Mouse (Mus musculus) bone marrow, adult 2 months (tissue): Measurements from ENCODE around the gene Slc5a5. TPM values are rescaled to one million over a fixed set of nuclear protein-coding genes. Genes with fewer than 3 reads are reported as not detected.

Experiments used
- H3K27ac ChIP-seq: fragments of 200-500 bp; 2 replicates; pipeline ENCODE4 v1.5.1; 2012; ENCODE audit warnings: low read depth, mild to moderate bottlenecking, control low read depth, inconsistent platforms, low read length; ENCODE audit not compliant: control insufficient read depth, poor library complexity, insufficient read depth
- H3K4me1 ChIP-seq: fragments of 200-500 bp; 2 replicates; pipeline ENCODE4 v1.6.1; 2011; ENCODE audit warnings: low read length; ENCODE audit not compliant: control insufficient read depth, insufficient read depth
- H3K4me3 ChIP-seq: fragments of 200-500 bp; replicated peaks from 2 replicates; pipeline ENCODE3; 2011; ENCODE audit warnings: mild to moderate bottlenecking, low read depth, low read length, control low read depth; ENCODE audit not compliant: control insufficient read depth
- CTCF ChIP-seq: fragments of 200-500 bp; IDR thresholded peaks from 2 replicates; pipeline ENCODE4 v1.5.1; 2011; ENCODE audit warnings: low read length, control low read depth; ENCODE audit not compliant: control insufficient read depth, insufficient read depth
- POLR2A ChIP-seq: fragments of 200-500 bp; IDR thresholded peaks from 2 replicates; pipeline ENCODE4 v1.6.1; 2011; ENCODE audit warnings: low read depth, mild to moderate bottlenecking, control low read depth, low read length, borderline replicate concordance; ENCODE audit not compliant: control insufficient read depth
- WGBS: fragments of 180-500 bp; shearing (Covaris S2); methylation state at CpG from one replicate; pipeline ENCODE4 v1.1.7; 2018; 5-methylcytosine and 5-hydroxymethylcytosine counted together
- polyA plus RNA-seq: library from polyadenylated mRNA; stranded (reverse); fragments of >200 nt; gene quantifications from 2 replicates; pipeline ENCODE4 v1.2.4, GENCODE M21; 2011; ENCODE audit warnings: low replicate concordance; ENCODE audit not compliant: missing spikeins, insufficient read depth, insufficient read length

Slc5a5 gene
- polyA plus RNA-seq, 1 experiment = not detected

- H3K4me3 ChIP-seq = no peak overlapping the region
- no peak overlapping the region for H3K27ac ChIP-seq
- H3K4me1 ChIP-seq = peaks cover 4% of the 10 kb centered on the region; the same call in 1 of the 2 replicates
- WGBS = 43% methylated on average over 12 of the region's 12 CpGs
- TF ChIP-seq POLR2A (no peak), CTCF (peak; percentile 74)
These were observed 1.3 kb upstream of the Slc5a5 start for GRCm38 (mm10) chr8:70893656-70894384.

- peaks cover 2% of the 10 kb centered on the region; the same call in 1 of the 2 replicates for H3K4me1 ChIP-seq
- H3K4me3 ChIP-seq = no peak overlapping the region
- no peak overlapping the region for H3K27ac ChIP-seq
- WGBS = 39% methylated on average over 20 of the region's 20 CpGs
- TF ChIP-seq POLR2A (no peak), CTCF (no peak)
These were observed 519 bp upstream of the Slc5a5 start for GRCm38 (mm10) chr8:70892896-70893655.

- H3K4me3 ChIP-seq = no peak overlapping the region
- WGBS = 15% methylated on average over 21 of the region's 21 CpGs
- H3K27ac ChIP-seq = no peak overlapping the region
- TF ChIP-seq CTCF (no peak), POLR2A (no peak)
- peaks cover 2% of the 10 kb centered on the region; the same call in 1 of the 2 replicates for H3K4me1 ChIP-seq
These were observed 1.2 kb downstream of the Slc5a5 start for GRCm38 (mm10) chr8:70891356-70891755.

GRCm38 (mm10) chr8:70890656-70891055, 1.9 kb downstream of the Slc5a5 start:
- 81% methylated on average over 5 of the region's 5 CpGs for WGBS
- TF ChIP-seq CTCF = no peak
- TF ChIP-seq POLR2A = no peak
- no peak overlapping the region for H3K27ac ChIP-seq
- no peaks in the 10 kb centered on the region; the same call in 1 of the 2 replicates for H3K4me1 ChIP-seq
- H3K4me3 ChIP-seq = no peak overlapping the region

DNA sequence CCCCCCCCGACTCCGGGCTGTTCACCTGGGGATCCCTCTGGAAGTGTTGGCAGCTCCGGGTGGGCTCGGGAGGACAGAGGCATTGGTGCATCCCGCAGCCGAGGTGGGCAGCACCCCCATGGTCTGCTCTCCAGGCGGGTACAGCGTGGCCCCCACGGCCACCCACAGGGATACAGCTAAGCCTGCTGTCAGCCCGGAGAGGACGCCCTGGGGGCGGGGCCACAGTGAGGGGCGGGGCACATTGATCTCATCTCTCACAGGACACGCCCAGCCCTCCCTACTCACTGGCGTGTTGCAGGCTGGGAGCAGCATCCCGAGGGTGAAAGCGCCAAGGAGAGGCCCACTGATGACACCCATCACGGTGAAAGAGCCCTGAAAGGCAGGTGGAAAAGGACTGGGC, 4.9 kb downstream of the Slc5a5 start:
- TF ChIP-seq CTCF = no peak
- no peak for TF ChIP-seq POLR2A
- Histone ChIP-seq H3K4me1 (no peaks in the 10 kb centered on the region), H3K27ac (no peak overlapping the region), H3K4me3 (no peak overlapping the region)
- 7% methylated on average over 17 of the region's 18 CpGs for WGBS

DNA sequence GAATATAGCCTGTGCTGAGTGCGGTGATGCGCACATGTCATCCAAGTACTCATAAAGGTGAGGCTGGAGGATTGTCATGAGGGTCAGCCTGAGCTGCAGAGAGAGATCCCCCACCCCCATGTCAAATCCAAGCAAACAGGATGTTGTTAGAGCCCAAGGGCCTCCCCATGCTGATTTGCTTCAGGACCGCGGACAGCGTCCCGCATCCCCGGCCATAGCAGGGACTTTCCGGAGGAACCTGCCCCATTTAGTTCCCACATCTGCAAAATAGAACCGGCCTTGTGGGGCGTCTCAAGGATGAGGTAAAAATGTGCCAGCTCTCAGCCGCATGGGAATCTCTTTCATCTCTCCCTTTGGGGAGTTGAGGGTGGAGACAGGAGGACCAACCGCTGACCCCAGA, 6.9 kb downstream of the Slc5a5 start:
- 14% methylated on average over 12 of the region's 12 CpGs for WGBS

DNA sequence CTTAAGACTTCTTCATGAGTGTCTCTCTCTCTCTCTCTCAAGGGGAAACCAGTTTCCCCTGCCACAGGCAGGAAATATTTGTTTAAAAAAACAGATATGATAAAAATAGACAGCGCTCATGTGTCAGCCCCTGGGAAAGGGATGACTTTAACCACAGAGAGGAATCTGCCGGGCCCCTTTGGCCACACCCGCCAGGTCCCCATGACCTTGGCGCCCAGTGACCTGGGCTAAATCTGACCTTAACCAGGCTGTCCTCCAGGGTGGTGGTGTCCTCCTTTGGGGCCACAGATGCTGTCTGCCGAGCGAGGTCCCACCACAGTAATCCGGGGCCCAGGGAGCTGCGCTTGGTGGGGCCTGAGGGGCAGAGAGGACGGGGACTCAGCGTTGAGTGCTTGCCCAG, 7.9 kb downstream of the Slc5a5 start:
- WGBS = 51% methylated on average over 10 of the region's 10 CpGs
- TF ChIP-seq POLR2A (no peak), CTCF (no peak)
- Histone ChIP-seq H3K4me1 (no peaks in the 10 kb centered on the region), H3K27ac (no peak overlapping the region), H3K4me3 (no peak overlapping the region)

More for the DNA sequence above, 6.9 kb downstream of the Slc5a5 start:
- H3K4me1 ChIP-seq = no peaks in the 10 kb centered on the region
- no peak for TF ChIP-seq POLR2A
- TF ChIP-seq CTCF = no peak
- no peak overlapping the region for H3K27ac ChIP-seq
- no peak overlapping the region for H3K4me3 ChIP-seq

GRCm38 (mm10) chr8:70884186-70884585, 8.4 kb downstream of the Slc5a5 start:
- 56% methylated on average over 4 of the region's 4 CpGs for WGBS
- no peak for TF ChIP-seq CTCF
- TF ChIP-seq POLR2A = no peak
- no peak overlapping the region for H3K27ac ChIP-seq
- no peak overlapping the region for H3K4me3 ChIP-seq
- H3K4me1 ChIP-seq = no peaks in the 10 kb centered on the region
